ENCODE assay signal across 8 mouse cellular contexts in the genomic region with DNA sequence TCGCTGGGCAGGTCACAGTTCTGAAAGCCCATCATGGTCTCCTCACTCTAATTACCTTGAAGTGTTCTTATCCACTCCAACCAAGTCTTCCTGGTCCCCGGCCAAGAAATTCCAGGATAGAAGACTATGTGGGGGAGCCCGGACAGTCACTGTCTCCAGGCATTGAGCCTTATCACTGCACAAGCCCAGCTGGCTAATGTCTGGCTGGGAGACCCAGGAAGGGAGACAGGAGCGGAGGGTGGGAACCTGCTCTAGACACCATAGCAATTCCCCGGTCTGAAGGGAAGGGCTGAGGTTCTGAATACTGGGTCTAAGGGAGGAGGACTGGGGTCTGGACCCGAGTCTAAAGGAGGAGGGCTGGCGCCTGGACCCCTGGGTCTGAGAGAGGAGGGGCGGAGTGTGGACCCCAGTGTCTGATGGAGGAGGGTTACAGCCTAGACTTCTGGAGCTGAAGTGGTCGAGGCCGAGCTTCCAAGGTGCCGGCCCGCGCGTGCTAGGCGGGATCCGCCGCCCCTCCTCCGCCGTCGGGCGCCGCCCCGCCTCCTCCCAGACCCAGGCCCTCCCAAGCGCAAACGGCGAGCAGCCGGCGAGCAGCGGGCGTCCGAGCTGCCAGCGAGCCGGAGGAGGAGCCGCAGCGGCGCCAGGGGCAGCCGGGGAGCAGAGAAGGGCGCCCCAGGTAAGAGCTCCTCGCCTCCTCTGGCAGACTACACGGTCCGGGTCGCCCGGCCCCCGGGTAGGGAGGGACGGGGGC. TPM values are rescaled to one million over a fixed set of nuclear protein-coding genes. Genes with fewer than 3 reads are reported as not detected.
A peak's percentile ranks its signal among the peaks of the same experiment; 100 is the strongest.
DNase-seq lines count a peak whose midpoint lies in the region; ATAC-seq and TF ChIP-seq lines count a peak whose summit lies in the region.

A gene (plus strand): TSS at position 583 of the 751 bp plus-strand sequence.

- H3K4me1 ChIP-seq in heart, embryonic 15.5 days (replicated peaks): peaks cover 39% of the 10 kb centered on the region
- H3K4me1 ChIP-seq in limb, embryonic 15.5 days: peaks cover 35% of the 10 kb centered on the region

- H3K27ac ChIP-seq in heart, embryonic 15.5 days: peak within 1 kb of the TSS; percentile 59
- peak within 1 kb of the TSS; percentile 72 for H3K27ac ChIP-seq in limb, embryonic 15.5 days

- peaks cover 93% of the 10 kb centered on the region for H3K27me3 ChIP-seq in heart, embryonic 15.5 days
- H3K27me3 ChIP-seq in limb, embryonic 15.5 days: peaks cover 95% of the 10 kb centered on the region
- peaks cover 25% of the 10 kb centered on the region for H3K27me3 ChIP-seq in myocyte (ENCODE audit: control insufficient read depth, insufficient read depth, insufficient read length)

- peak within 1 kb of the TSS; percentile 15 for H3ac ChIP-seq in myocyte (ENCODE audit: control insufficient read depth, insufficient read length)

- no peaks in the 10 kb centered on the region for H3K36me3 ChIP-seq in heart, embryonic 15.5 days
- H3K36me3 ChIP-seq in limb, embryonic 15.5 days: no peaks in the 10 kb centered on the region
- H3K36me3 ChIP-seq in myocyte (ENCODE audit: control insufficient read depth, insufficient read depth): no peaks in the 10 kb centered on the region

- peak; percentile 28 for ATAC-seq in heart, embryonic 15.5 days (replicated peaks; ENCODE audit: insufficient number of reproducible peaks, insufficient read depth, low FRiP score, low read depth)
- ATAC-seq in limb, embryonic 15.5 days (ENCODE audit: insufficient number of reproducible peaks, low FRiP score, low TSS enrichment, low read depth): no peak

- peak within 1 kb of the TSS; percentile 58 for H3K4me3 ChIP-seq in heart, embryonic 15.5 days
- peak within 1 kb of the TSS; percentile 61 for H3K4me3 ChIP-seq in limb, embryonic 15.5 days
- H3K4me3 ChIP-seq in myocyte: peak within 1 kb of the TSS; percentile 3

- peak; percentile 46 to 64 for DNase-seq in cerebellum, postnatal 10 days
- no peak for DNase-seq in cerebellum, adult 9-11 months
- peak; percentile 49 for DNase-seq in Muller cell, postnatal 12 days (ENCODE audit: inconsistent ontology term)
- DNase-seq in right cerebral cortex, adult 2 months (ENCODE audit: low spot score in 2 of 2): no peak
- DNase-seq in layer of hippocampus, adult 11-12 months (ENCODE audit: low spot score): no peak

- no peaks in the 10 kb centered on the region for H3K9me3 ChIP-seq in heart, embryonic 15.5 days (replicated peaks)
- no peaks in the 10 kb centered on the region for H3K9me3 ChIP-seq in limb, embryonic 15.5 days

- TF ChIP-seq POLR2A in myocyte (IDR thresholded peaks at IDR 0.05; ENCODE audit: insufficient read length, low read depth): no peak

- WGBS in heart, embryonic 15.5 days: 1% methylated on average over 45 of the region's 45 CpGs
- WGBS in limb, embryonic 15.5 days: 3% methylated on average over 38 of the region's 45 CpGs

- H3K9ac ChIP-seq in heart, embryonic 15.5 days: peak within 1 kb of the TSS; percentile 52
- peak within 1 kb of the TSS; percentile 52 for H3K9ac ChIP-seq in limb, embryonic 15.5 days

- no peaks in the 10 kb centered on the region for H3K79me2 ChIP-seq in myocyte (ENCODE audit: control insufficient read depth, insufficient read depth)

- peak within 1 kb of the TSS; percentile 92 for H3K4me2 ChIP-seq in heart, embryonic 15.5 days
- peak within 1 kb of the TSS; percentile 95 for H3K4me2 ChIP-seq in limb, embryonic 15.5 days
- peak within 1 kb of the TSS; percentile 96 for H3K4me2 ChIP-seq in myocyte (ENCODE audit: low read depth)

TF ChIP-seq in myocyte, 11 proteins besides CTCF, POLR2A, EP300 and RAD21:
- no peak for TF ChIP-seq TCF12 (IDR thresholded peaks at IDR 0.05; ENCODE audit: insufficient read depth, poor library complexity, severe bottlenecking)
- no peak for TF ChIP-seq REST (IDR thresholded peaks at IDR 0.05; ENCODE audit: insufficient read depth, insufficient read length)
- TF ChIP-seq TCF3 (IDR thresholded peaks at IDR 0.05; ENCODE audit: insufficient read length, low read depth): no peak
- no peak for TF ChIP-seq USF1 (IDR thresholded peaks at IDR 0.05; ENCODE audit: low read depth)
- TF ChIP-seq CEBPB (IDR thresholded peaks at IDR 0.05; ENCODE audit: insufficient read depth, poor library complexity, severe bottlenecking): no peak
- no peak for TF ChIP-seq MYOG (IDR thresholded peaks at IDR 0.05; ENCODE audit: control insufficient read depth in 1 of 3, insufficient read depth in 1 of 3, insufficient read length in 2 of 3, low read depth in 2 of 3)
- no peak for TF ChIP-seq E2F4 (IDR thresholded peaks at IDR 0.05; ENCODE audit: insufficient read depth)
- no peak for TF ChIP-seq SRF (IDR thresholded peaks at IDR 0.05; ENCODE audit: control insufficient read depth, insufficient read length, low read depth)
- TF ChIP-seq MAX (IDR thresholded peaks at IDR 0.05; ENCODE audit: low read depth): no peak
- TF ChIP-seq POLR2AphosphoS2 (IDR thresholded peaks at IDR 0.05; ENCODE audit: insufficient read length, low read depth): no peak
- no peak for TF ChIP-seq MYOD1 (IDR thresholded peaks at IDR 0.05; ENCODE audit: control insufficient read depth in 1 of 3, insufficient read length in 2 of 3, low read depth in 2 of 3)

RNA-seq across cellular contexts. Expression of the gene that starts here (rescaled TPM):
- polyA plus RNA-seq in heart, embryonic 15.5 days (2015; fragmentation: Nextera tagmentation; extraction: Ambion mirVana): 0.81 and 1.6 TPM in 2 replicates
- polyA plus RNA-seq in limb, embryonic 15.5 days (2015; fragmentation: Nextera tagmentation; extraction: Ambion mirVana): 1.9 and 3.0 TPM in 2 replicates
- 1.9 TPM for polyA plus RNA-seq in myocyte (2012; fragmentation: generic; extraction: Trizol)

Comparison
In these comparisons a context has a peak if more than half of its experiments do, and no peak if none do; other contexts are left out.
1. DNase-seq: peak in cerebellum, postnatal 10 days (2 of 2) and Muller cell, postnatal 12 days (single experiment); none in cerebellum, adult 9-11 months (single experiment), right cerebral cortex, adult 2 months (0 of 2) and layer of hippocampus, adult 11-12 months (single experiment).
2. H3K4me3 ChIP-seq: peak in every context shown above with its lines; median percentile 61 in limb, embryonic 15.5 days; 58 in heart, embryonic 15.5 days; 3 in myocyte.
3. Peak in every context shown above with its lines, with median percentiles within 50 percentile points of each other: H3K4me2 ChIP-seq.